Mouse (Mus musculus) spleen, adult 2 months (tissue): ENCODE measurements around the gene Notch4.

Source experiments
- CTCF ChIP-seq: fragments of 200-500 bp; IDR thresholded peaks from 2 replicates; pipeline ENCODE4 v1.5.1; 2011; ENCODE audit warnings: mild to moderate bottlenecking, inconsistent platforms; ENCODE audit not compliant: insufficient read depth, insufficient read length, insufficient replicate concordance; ENCODE audit errors: extremely low read depth
- POLR2A ChIP-seq: fragments of 200-500 bp; IDR thresholded peaks from 2 replicates; pipeline ENCODE4 v1.6.1; 2011; ENCODE audit warnings: low read depth, low read length, inconsistent platforms

GRCm38 (mm10) chr17:34607997-34608396, 43.9 kb downstream of the Notch4 start:
- TF ChIP-seq CTCF, result no peak
- TF ChIP-seq POLR2A, result no peak
